Mouse (Mus musculus): ENCODE measurements around the gene Rbm20.

The Rbm20 gene

GRCm38 (mm10) chr19:53727886-53728669, 51.0 kb downstream of the Rbm20 start:
- Histone ChIP-seq H3K4me1 (replicated peaks; ENCODE audit: low read depth, low read length) (peaks cover 46% of the 10 kb centered on the region), H3K9me3 (ENCODE audit: low read length) (no peaks in the 10 kb centered on the region), H3K4me3 (replicated peaks; ENCODE audit: low read length) (peak overlapping the region; percentile 39; the same call in 1 of the 2 replicates), H3K27me3 (ENCODE audit: insufficient read depth, low read length) (peaks cover 9% of the 10 kb centered on the region), H3K36me3 (ENCODE audit: insufficient read depth, low read length) (no peaks in the 10 kb centered on the region)
- TF ChIP-seq NANOG (IDR thresholded peaks at IDR 0.05; ENCODE audit: borderline replicate concordance, low read length) = no peak
- TF ChIP-seq CTCF (conservative IDR thresholded peaks at IDR 0.05; ENCODE audit: low read length) = no peak
- no peak for TF ChIP-seq POU5F1 (IDR thresholded peaks at IDR 0.05; ENCODE audit: borderline replicate concordance, low read length)

- Histone ChIP-seq H3K36me3 (ENCODE audit: insufficient read depth, low read length) (no peaks in the 10 kb centered on the region), H3K4me1 (replicated peaks; ENCODE audit: low read depth, low read length) (peaks cover 46% of the 10 kb centered on the region), H3K4me3 (replicated peaks; ENCODE audit: low read length) (no peak overlapping the region), H3K9me3 (ENCODE audit: low read length) (no peaks in the 10 kb centered on the region), H3K27me3 (ENCODE audit: insufficient read depth, low read length) (peaks cover 9% of the 10 kb centered on the region)
- no peak for TF ChIP-seq NANOG (IDR thresholded peaks at IDR 0.05; ENCODE audit: borderline replicate concordance, low read length)
- TF ChIP-seq POU5F1 (IDR thresholded peaks at IDR 0.05; ENCODE audit: borderline replicate concordance, low read length) = no peak
- no peak for TF ChIP-seq CTCF (conservative IDR thresholded peaks at IDR 0.05; ENCODE audit: low read length)
These were observed 52.8 kb downstream of the Rbm20 start for GRCm38 (mm10) chr19:53729919-53730318.

- TF ChIP-seq POU5F1 (IDR thresholded peaks at IDR 0.05; ENCODE audit: borderline replicate concordance, low read length) = no peak
- TF ChIP-seq CTCF (conservative IDR thresholded peaks at IDR 0.05; ENCODE audit: low read length) = no peak
- TF ChIP-seq NANOG (IDR thresholded peaks at IDR 0.05; ENCODE audit: borderline replicate concordance, low read length) = no peak
- no peaks in the 10 kb centered on the region for H3K9me3 ChIP-seq (ENCODE audit: low read length)
- H3K4me1 ChIP-seq (replicated peaks; ENCODE audit: low read depth, low read length) = peaks cover 32% of the 10 kb centered on the region
- H3K4me3 ChIP-seq (replicated peaks; ENCODE audit: low read length) = no peak overlapping the region
- H3K27me3 ChIP-seq (ENCODE audit: insufficient read depth, low read length) = no peaks in the 10 kb centered on the region
- H3K36me3 ChIP-seq (ENCODE audit: insufficient read depth, low read length) = no peaks in the 10 kb centered on the region
These were observed 54.7 kb downstream of the Rbm20 start for GRCm38 (mm10) chr19:53731761-53732201.

GRCm38 (mm10) chr19:53734845-53735244, 57.7 kb downstream of the Rbm20 start:
- peak; percentile 64 for TF ChIP-seq CTCF (conservative IDR thresholded peaks at IDR 0.05; ENCODE audit: low read length)
- TF ChIP-seq POU5F1 (IDR thresholded peaks at IDR 0.05; ENCODE audit: borderline replicate concordance, low read length) = no peak
- TF ChIP-seq NANOG (IDR thresholded peaks at IDR 0.05; ENCODE audit: borderline replicate concordance, low read length) = no peak
- Histone ChIP-seq H3K27me3 (ENCODE audit: insufficient read depth, low read length) (no peaks in the 10 kb centered on the region), H3K4me1 (replicated peaks; ENCODE audit: low read depth, low read length) (peaks cover 11% of the 10 kb centered on the region), H3K9me3 (ENCODE audit: low read length) (no peaks in the 10 kb centered on the region), H3K36me3 (ENCODE audit: insufficient read depth, low read length) (no peaks in the 10 kb centered on the region), H3K4me3 (replicated peaks; ENCODE audit: low read length) (no peak overlapping the region)

- Histone ChIP-seq H3K4me3 (replicated peaks; ENCODE audit: low read length) (no peak overlapping the region), H3K27me3 (ENCODE audit: insufficient read depth, low read length) (no peaks in the 10 kb centered on the region), H3K36me3 (ENCODE audit: insufficient read depth, low read length) (no peaks in the 10 kb centered on the region), H3K4me1 (replicated peaks; ENCODE audit: low read depth, low read length) (peaks cover 10% of the 10 kb centered on the region), H3K9me3 (ENCODE audit: low read length) (no peaks in the 10 kb centered on the region)
- TF ChIP-seq POU5F1 (IDR thresholded peaks at IDR 0.05; ENCODE audit: borderline replicate concordance, low read length) (no peak), NANOG (IDR thresholded peaks at IDR 0.05; ENCODE audit: borderline replicate concordance, low read length) (no peak), CTCF (conservative IDR thresholded peaks at IDR 0.05; ENCODE audit: low read length) (no peak)
These were observed 61.6 kb downstream of the Rbm20 start for GRCm38 (mm10) chr19:53738701-53739131.

- H3K9me3 ChIP-seq (ENCODE audit: low read length) = no peaks in the 10 kb centered on the region
- no peaks in the 10 kb centered on the region for H3K27me3 ChIP-seq (ENCODE audit: insufficient read depth, low read length)
- TF ChIP-seq NANOG (IDR thresholded peaks at IDR 0.05; ENCODE audit: borderline replicate concordance, low read length) (no peak), POU5F1 (IDR thresholded peaks at IDR 0.05; ENCODE audit: borderline replicate concordance, low read length) (no peak), CTCF (conservative IDR thresholded peaks at IDR 0.05; ENCODE audit: low read length) (no peak)
- no peaks in the 10 kb centered on the region for H3K36me3 ChIP-seq (ENCODE audit: insufficient read depth, low read length)
- H3K4me3 ChIP-seq (replicated peaks; ENCODE audit: low read length) = no peak overlapping the region
- peaks cover 10% of the 10 kb centered on the region for H3K4me1 ChIP-seq (replicated peaks; ENCODE audit: low read depth, low read length)
These were observed 62.6 kb downstream of the Rbm20 start for GRCm38 (mm10) chr19:53739570-53740266.

- peaks cover 10% of the 10 kb centered on the region for H3K4me1 ChIP-seq (replicated peaks; ENCODE audit: low read depth, low read length)
- no peaks in the 10 kb centered on the region for H3K27me3 ChIP-seq (ENCODE audit: insufficient read depth, low read length)
- H3K4me3 ChIP-seq (replicated peaks; ENCODE audit: low read length) = no peak overlapping the region
- no peak for TF ChIP-seq CTCF (conservative IDR thresholded peaks at IDR 0.05; ENCODE audit: low read length)
- no peak for TF ChIP-seq POU5F1 (IDR thresholded peaks at IDR 0.05; ENCODE audit: borderline replicate concordance, low read length)
- no peak for TF ChIP-seq NANOG (IDR thresholded peaks at IDR 0.05; ENCODE audit: borderline replicate concordance, low read length)
- H3K9me3 ChIP-seq (ENCODE audit: low read length) = no peaks in the 10 kb centered on the region
- no peaks in the 10 kb centered on the region for H3K36me3 ChIP-seq (ENCODE audit: insufficient read depth, low read length)
These were observed 63.8 kb downstream of the Rbm20 start for GRCm38 (mm10) chr19:53740750-53741380.

- H3K36me3 ChIP-seq (ENCODE audit: insufficient read depth, low read length) = no peaks in the 10 kb centered on the region
- peaks cover 10% of the 10 kb centered on the region for H3K4me1 ChIP-seq (replicated peaks; ENCODE audit: low read depth, low read length)
- TF ChIP-seq CTCF (conservative IDR thresholded peaks at IDR 0.05; ENCODE audit: low read length) (peak; percentile 30), NANOG (IDR thresholded peaks at IDR 0.05; ENCODE audit: borderline replicate concordance, low read length) (no peak), POU5F1 (IDR thresholded peaks at IDR 0.05; ENCODE audit: borderline replicate concordance, low read length) (no peak)
- H3K4me3 ChIP-seq (replicated peaks; ENCODE audit: low read length) = no peak overlapping the region
- H3K27me3 ChIP-seq (ENCODE audit: insufficient read depth, low read length) = no peaks in the 10 kb centered on the region
- no peaks in the 10 kb centered on the region for H3K9me3 ChIP-seq (ENCODE audit: low read length)
These were observed 64.8 kb downstream of the Rbm20 start for GRCm38 (mm10) chr19:53741902-53742301.
